Mouse (Mus musculus) hindbrain, embryonic 14.5 days (tissue): ENCODE measurements around the gene Pnpla2. TPM values are rescaled to one million over a fixed set of nuclear protein-coding genes. Genes with fewer than 3 reads are reported as not detected.
A peak's percentile ranks its signal among the peaks of the same experiment; 100 is the strongest.

Experiments used
- ATAC-seq: fragments of 200-750 bp; cut with Nextera tagmentation; 2 replicates; pipeline ENCODE4 v1.8.0; 2017; ENCODE audit warnings: moderate number of reproducible peaks, mild to moderate bottlenecking, moderate TSS enrichment, moderate library complexity; ENCODE audit not compliant: low FRiP score
- DNase-seq: peaks from one replicate; pipeline ENCODE4 v3.0.0-alpha.2; 2015; ENCODE audit warnings: low spot score
- H3K27ac ChIP-seq: fragments of 300-500 bp; sonication (generic); 2 replicates; pipeline ENCODE4 v1.5.1; 2014; ENCODE audit warnings: mild to moderate bottlenecking, moderate library complexity
- H3K27me3 ChIP-seq: fragments of 300-500 bp; sonication (generic); 2 replicates; pipeline ENCODE4 v1.6.1; 2014; ENCODE audit warnings: mild to moderate bottlenecking, low read length, mixed read lengths; ENCODE audit not compliant: control insufficient read depth, insufficient read depth
- H3K36me3 ChIP-seq: fragments of 300-500 bp; sonication (generic); replicated peaks from 2 replicates; pipeline ENCODE4 v1.6.1; 2014; ENCODE audit not compliant: control insufficient read depth, insufficient read depth
- H3K4me1 ChIP-seq: fragments of 300-500 bp; sonication (generic); replicated peaks from 2 replicates; pipeline ENCODE4 v1.6.1; 2014; ENCODE audit warnings: antibody characterized with exemption, low read length, mixed read lengths; ENCODE audit not compliant: control insufficient read depth, insufficient read depth
- H3K4me2 ChIP-seq: fragments of 300-500 bp; sonication (generic); replicated peaks from 2 replicates; pipeline ENCODE4 v1.6.1; 2014; ENCODE audit warnings: mild to moderate bottlenecking, moderate library complexity
- H3K4me3 ChIP-seq: fragments of 300-500 bp; sonication (generic); replicated peaks from 2 replicates; pipeline ENCODE4 v1.5.1; 2014; ENCODE audit warnings: mild to moderate bottlenecking, low read length
- H3K9ac ChIP-seq: fragments of 300-500 bp; sonication (generic); 2 replicates; pipeline ENCODE4 v1.6.1; 2014
- H3K9me3 ChIP-seq: fragments of 300-500 bp; sonication (generic); 2 replicates; pipeline ENCODE4 v1.6.1; 2016; ENCODE audit warnings: low read length; ENCODE audit not compliant: control insufficient read depth
- WGBS: fragments of 180-500 bp; shearing (Covaris S2); extraction: QIAGEN DNeasy Blood & Tissue Kit; methylation state at CpG from one replicate; pipeline ENCODE4 v1.1.7; 2014; 5-methylcytosine and 5-hydroxymethylcytosine counted together
- polyA plus RNA-seq: library from polyadenylated mRNA; unstranded; fragments of >200 nt; fragmentation: Nextera tagmentation; extraction: Ambion mirVana; gene quantifications from 2 replicates; pipeline ENCODE4 v1.2.1, GENCODE M21; 2014

Gene Pnpla2
- polyA plus RNA-seq, 1 experiment from 2014 or later, result 15.3 TPM

DNA sequence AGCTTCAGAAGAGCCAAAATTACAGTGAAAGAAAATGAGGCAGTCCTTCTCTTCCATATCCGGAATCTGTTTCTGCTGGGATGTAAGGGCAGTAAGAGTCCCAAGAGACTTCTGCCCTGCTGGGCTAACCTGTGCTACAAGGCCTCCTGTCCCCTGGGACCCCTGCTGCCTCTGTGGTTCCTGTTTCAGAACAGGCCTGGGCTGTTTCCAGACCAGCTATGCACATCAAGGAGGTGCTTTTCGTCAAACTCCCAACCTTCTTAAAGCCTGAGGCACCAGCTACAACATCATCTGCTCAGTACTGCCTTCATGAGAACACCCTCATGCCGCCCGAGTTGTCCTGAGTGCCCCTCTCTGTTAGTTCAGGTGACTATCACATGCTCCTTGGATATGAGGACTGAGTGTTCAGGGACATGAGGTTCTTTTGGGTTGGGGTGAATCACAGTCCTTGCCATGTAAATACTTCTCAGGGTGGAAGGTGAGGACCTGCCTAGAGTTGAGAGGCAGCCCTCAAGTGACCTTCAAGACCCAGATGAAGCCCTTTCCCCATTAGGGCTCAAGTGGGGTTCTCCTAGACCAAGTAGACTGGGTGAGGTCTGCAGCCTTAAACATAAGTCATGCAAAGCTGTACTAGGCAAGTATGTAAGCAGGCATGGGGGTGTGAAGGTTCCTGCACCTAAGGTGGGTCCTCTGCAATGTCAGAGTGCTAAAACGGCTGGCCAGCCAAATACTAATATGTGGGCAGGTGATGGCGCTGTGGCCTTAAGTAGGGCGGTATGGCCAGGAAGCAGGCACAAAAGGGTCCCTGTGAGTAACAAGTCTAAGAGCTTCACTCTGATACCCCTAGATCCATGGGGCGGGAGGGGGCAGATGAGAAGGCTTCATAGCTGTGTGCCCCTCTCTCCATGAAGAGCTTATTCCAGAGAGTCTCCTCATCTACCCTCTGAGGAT lies 37.0 kb upstream of the Pnpla2 start:
- peaks cover 8% of the 10 kb centered on the region for H3K4me1 ChIP-seq
- WGBS, result 72% methylated on average over 8 of the region's 8 CpGs
- no peaks in the 10 kb centered on the region for H3K36me3 ChIP-seq
- H3K4me2 ChIP-seq, result no peak overlapping the region
- no peak overlapping the region for H3K4me3 ChIP-seq
- no peak overlapping the region for H3K9ac ChIP-seq
- H3K27ac ChIP-seq, result no peak overlapping the region
- no peak for ATAC-seq
- no peaks in the 10 kb centered on the region for H3K27me3 ChIP-seq
- no peaks in the 10 kb centered on the region for H3K9me3 ChIP-seq
- DNase-seq, result no peak

GRCm38 (mm10) chr7:141418970-141419369 lies 36.0 kb upstream of the Pnpla2 start:
- Histone ChIP-seq H3K27ac (no peak overlapping the region), H3K4me1 (peaks cover 5% of the 10 kb centered on the region; the same call in 1 of the 2 replicates), H3K9me3 (no peaks in the 10 kb centered on the region), H3K4me2 (no peak overlapping the region), H3K4me3 (no peak overlapping the region), H3K36me3 (no peaks in the 10 kb centered on the region), H3K9ac (no peak overlapping the region), H3K27me3 (no peaks in the 10 kb centered on the region)
- ATAC-seq (no peak), DNase-seq (no peak)
- WGBS, result 78% methylated on average over 7 of the region's 7 CpGs

- no peaks in the 10 kb centered on the region for H3K4me1 ChIP-seq
- H3K27me3 ChIP-seq, result no peaks in the 10 kb centered on the region
- no peak for ATAC-seq
- H3K36me3 ChIP-seq, result no peaks in the 10 kb centered on the region
- H3K9me3 ChIP-seq, result no peaks in the 10 kb centered on the region
- no peak overlapping the region for H3K27ac ChIP-seq
- no peak overlapping the region for H3K4me3 ChIP-seq
- H3K4me2 ChIP-seq, result no peak overlapping the region
- no peak for DNase-seq
- H3K9ac ChIP-seq, result no peak overlapping the region
- WGBS, result 86% methylated on average over 9 of the region's 9 CpGs
Measured at GRCm38 (mm10) chr7:141420030-141420702, 34.8 kb upstream of the Pnpla2 start.

DNA sequence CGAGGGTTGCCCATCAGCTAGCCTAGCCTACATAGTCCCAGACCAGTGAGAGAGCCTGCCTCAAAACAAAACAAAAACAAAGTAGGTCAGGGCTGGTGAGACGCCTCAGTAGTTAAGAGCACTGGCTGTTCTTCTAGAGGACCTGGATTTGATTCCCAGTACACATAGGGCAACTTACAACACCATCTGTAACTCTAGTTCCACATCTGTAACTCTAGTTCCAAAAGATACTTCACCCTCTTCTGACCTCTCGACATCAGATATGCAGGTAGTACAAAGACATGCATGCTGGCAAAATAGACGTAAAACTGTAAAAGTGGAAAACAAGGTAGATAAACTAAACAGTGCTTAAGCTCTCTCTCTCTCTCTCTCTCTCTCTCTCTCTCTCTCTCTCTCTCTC lies 31.2 kb upstream of the Pnpla2 start:
- 75% methylated on average over 4 of the region's 4 CpGs for WGBS
- no peaks in the 10 kb centered on the region for H3K27me3 ChIP-seq
- peaks cover 8% of the 10 kb centered on the region for H3K4me1 ChIP-seq
- H3K36me3 ChIP-seq, result peaks cover 13% of the 10 kb centered on the region
- no peak overlapping the region for H3K4me2 ChIP-seq
- H3K27ac ChIP-seq, result no peak overlapping the region
- no peak overlapping the region for H3K9ac ChIP-seq
- ATAC-seq, result no peak
- H3K4me3 ChIP-seq, result no peak overlapping the region
- DNase-seq, result no peak
- H3K9me3 ChIP-seq, result no peaks in the 10 kb centered on the region

DNA sequence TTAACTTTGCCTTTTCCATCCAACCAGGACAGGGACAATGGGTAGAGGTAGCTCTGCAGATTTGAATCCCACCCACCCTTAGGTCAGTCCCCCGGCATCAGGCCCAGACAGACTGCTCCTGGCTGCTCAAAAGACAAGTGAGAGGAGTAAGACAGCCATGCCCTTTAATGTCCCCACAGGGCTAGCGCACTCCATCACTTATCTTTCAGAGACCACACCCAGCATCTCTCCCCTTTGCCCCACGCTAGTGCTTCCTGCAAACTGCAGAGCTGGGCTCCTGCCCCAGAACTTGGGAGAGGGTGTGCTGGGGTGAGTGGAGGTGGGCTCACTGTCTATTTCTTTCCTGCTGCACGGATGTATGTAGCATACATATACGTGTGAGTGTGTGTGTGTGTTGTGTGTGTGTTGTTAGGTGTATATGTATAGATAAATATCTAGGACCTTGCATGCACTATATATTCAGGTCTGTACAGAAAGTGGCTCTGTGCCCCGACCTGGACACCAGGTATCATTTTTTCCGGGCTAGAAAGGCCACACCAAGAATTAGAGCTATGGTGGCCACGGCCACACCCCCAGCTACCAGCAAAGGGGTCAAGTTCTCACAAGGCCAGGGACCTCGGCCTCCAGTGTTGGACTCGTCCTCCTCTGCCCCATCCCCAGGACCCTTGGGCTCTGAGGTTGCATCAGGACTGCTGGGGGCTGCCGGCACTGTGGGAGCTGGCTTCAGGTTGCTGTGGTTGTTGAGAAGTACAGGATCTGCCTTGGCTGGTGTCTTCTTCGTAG lies 27.9 kb upstream of the Pnpla2 start:
- WGBS, result 87% methylated on average over 12 of the region's 12 CpGs
- DNase-seq, result no peak
- no peaks in the 10 kb centered on the region for H3K9me3 ChIP-seq

DNA sequence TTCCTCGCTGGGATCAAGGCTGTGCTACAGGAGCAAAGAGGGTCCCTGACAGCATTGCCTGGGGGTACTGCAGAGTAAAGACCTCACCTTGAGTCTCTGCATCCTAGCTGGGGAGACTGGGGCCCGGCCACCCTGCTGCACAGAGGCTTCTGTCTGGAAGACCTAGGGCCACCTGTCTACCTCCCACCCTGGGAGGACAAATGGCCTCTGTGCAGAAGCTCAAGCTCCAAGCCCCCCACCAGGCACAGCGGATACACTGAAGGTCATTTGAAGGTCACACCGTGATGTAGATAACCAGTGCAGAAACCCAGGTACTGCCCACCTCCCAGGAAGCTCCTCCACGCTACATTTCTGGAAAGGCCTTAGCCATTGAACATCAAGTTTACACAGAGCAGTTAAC lies 26.3 kb upstream of the Pnpla2 start:
- DNase-seq (no peak), ATAC-seq (no peak)
- Histone ChIP-seq H3K27me3 (no peaks in the 10 kb centered on the region), H3K4me3 (peak overlapping the region; percentile 58), H3K4me2 (peak overlapping the region; percentile 92), H3K4me1 (peaks cover 17% of the 10 kb centered on the region), H3K9me3 (no peaks in the 10 kb centered on the region), H3K27ac (peak overlapping the region; percentile 80), H3K36me3 (peaks cover 50% of the 10 kb centered on the region), H3K9ac (peak overlapping the region; percentile 85)
- 53% methylated on average over 5 of the region's 5 CpGs for WGBS

More for the DNA sequence above, 27.9 kb upstream of the Pnpla2 start:
- no peak for ATAC-seq
- Histone ChIP-seq H3K4me2 (no peak overlapping the region), H3K4me1 (peaks cover 11% of the 10 kb centered on the region), H3K27ac (no peak overlapping the region), H3K27me3 (no peaks in the 10 kb centered on the region), H3K9ac (no peak overlapping the region), H3K36me3 (peaks cover 34% of the 10 kb centered on the region), H3K4me3 (no peak overlapping the region)

GRCm38 (mm10) chr7:141429310-141429709 lies 25.7 kb upstream of the Pnpla2 start, which contains the start of gene Cend1:
Cend1 (minus strand) TSS chr7:141429491.
- Histone ChIP-seq H3K4me3 (peak within 1 kb of the TSS; percentile 58), H3K27ac (peak within 1 kb of the TSS; percentile 80), H3K27me3 (no peaks in the 10 kb centered on the region), H3K4me2 (peak within 1 kb of the TSS; percentile 92), H3K36me3 (peaks cover 52% of the 10 kb centered on the region), H3K9me3 (no peaks in the 10 kb centered on the region), H3K9ac (peak within 1 kb of the TSS; percentile 85), H3K4me1 (peaks cover 23% of the 10 kb centered on the region)
- ATAC-seq (peak; percentile 87), DNase-seq (peak; percentile 76)
- 3% methylated on average over 19 of the region's 19 CpGs for WGBS

- Histone ChIP-seq H3K4me3 (peak overlapping the region; percentile 58), H3K27ac (peak overlapping the region; percentile 80; the same call in 1 of the 2 replicates), H3K4me2 (peak overlapping the region; percentile 92), H3K36me3 (peaks cover 52% of the 10 kb centered on the region), H3K27me3 (no peaks in the 10 kb centered on the region), H3K9ac (no peak overlapping the region), H3K4me1 (peaks cover 23% of the 10 kb centered on the region), H3K9me3 (no peaks in the 10 kb centered on the region)
- WGBS, result 65% methylated on average over 9 of the region's 9 CpGs
- no peak for DNase-seq
- ATAC-seq, result no peak
Measured at GRCm38 (mm10) chr7:141429840-141430584, 25.0 kb upstream of the Pnpla2 start.
